Mouse (Mus musculus): ENCODE data around the gene Timm22.

- no peak for TF ChIP-seq EP300 (IDR thresholded peaks at IDR 0.05; ENCODE audit: insufficient read depth, low read depth, low read length)
- no peak for TF ChIP-seq POLR2A (IDR thresholded peaks at IDR 0.05; ENCODE audit: insufficient read depth, low read length)
- no peak for TF ChIP-seq CTCF (IDR thresholded peaks at IDR 0.05; ENCODE audit: low read depth, low read length)
These were observed 21.0 kb downstream of the Timm22 start for GRCm38 (mm10) chr11:76427781-76428180.

All from ES-Bruce4 (cell line).